Comparison of ENCODE assay signal across 23 mouse cellular contexts in genomic region chr4:153767713-153768112, GRCm38 (mm10).
A peak's percentile ranks its signal among the peaks of the same experiment; 100 is the strongest.
DNase-seq lines count a peak whose midpoint lies in the region; ATAC-seq and TF ChIP-seq lines count a peak whose summit lies in the region.
"Had no signal": no experiment of that assay in that cellular context is flagged by ENCODE, and none has a peak within 500 bp of the region (broad histone marks: within the 10 kb centered on the region; RNA-seq: fewer than 3 reads in every experiment).

No protein-coding gene starts in this region.

- no peaks in the 10 kb centered on the region for H3K36me3 ChIP-seq in heart, embryonic 11.5 days (ENCODE audit: control insufficient read depth, insufficient read depth, low read length)
- H3K36me3 ChIP-seq: embryonic facial prominence, embryonic 12.5 days; embryonic facial prominence, embryonic 15.5 days; heart, embryonic 13.5 days; hindbrain, embryonic 10.5 days; hindbrain, embryonic 13.5 days; intestine, embryonic 15.5 days had no signal

- H3K9ac ChIP-seq in heart, embryonic 11.5 days (ENCODE audit: low read depth, low read length), result no peak overlapping the region
- H3K9ac ChIP-seq: embryonic facial prominence, embryonic 12.5 days; embryonic facial prominence, embryonic 15.5 days; forebrain, postnatal 0 days; heart, embryonic 13.5 days; hindbrain, embryonic 13.5 days; intestine, embryonic 15.5 days had no signal

- H3K4me1 ChIP-seq in heart, embryonic 11.5 days (ENCODE audit: control insufficient read depth, insufficient read depth, low read length), result 0 out of 2 replicates have a peak, but pooled peaks cover 4% of the 10 kb centered on the region
- H3K4me1 ChIP-seq in brown adipose tissue, adult 24 weeks (ENCODE audit: control insufficient read depth, insufficient read depth, insufficient read length, low read length), result no peaks in the 10 kb centered on the region
- peaks cover 4% of the 10 kb centered on the region for H3K4me1 ChIP-seq in cortical plate, adult 2 months (ENCODE audit: control insufficient read depth, insufficient read depth, low read length)
- H3K4me1 ChIP-seq: embryonic facial prominence, embryonic 12.5 days; embryonic facial prominence, embryonic 15.5 days; intestine, embryonic 15.5 days had no signal

- peak overlapping the region; percentile 16; the same call in 1 of the 2 replicates for H3K27ac ChIP-seq in heart, embryonic 11.5 days (ENCODE audit: low read depth, low read length)
- H3K27ac ChIP-seq in layer of hippocampus, adult 2 months, result peak overlapping the region; percentile 28; the same call in 1 of the 2 replicates
- H3K27ac ChIP-seq in brown adipose tissue, adult 24 weeks (replicated peaks; ENCODE audit: low read depth, low read length), result peak overlapping the region; percentile 75
- H3K27ac ChIP-seq in cortical plate, adult 2 months (ENCODE audit: insufficient read depth, low read length), result 0 out of 2 replicates have a peak overlapping the region, but pooled peaks have one; percentile 78
- H3K27ac ChIP-seq: embryonic facial prominence, embryonic 12.5 days; embryonic facial prominence, embryonic 15.5 days; heart, embryonic 13.5 days; hindbrain, embryonic 10.5 days; hindbrain, embryonic 13.5 days; intestine, embryonic 15.5 days had no signal

- no peak for TF ChIP-seq CTCF in layer of hippocampus, adult 2 months (conservative IDR thresholded peaks at IDR 0.05)
- TF ChIP-seq CTCF in cortical plate, adult 2 months (IDR thresholded peaks at IDR 0.05; ENCODE audit: extremely low read depth, insufficient read depth, low read length), result no peak

- H3K27me3 ChIP-seq in heart, embryonic 11.5 days (ENCODE audit: control insufficient read depth, insufficient read depth, low read length), result no peaks in the 10 kb centered on the region
- H3K27me3 ChIP-seq: embryonic facial prominence, embryonic 12.5 days; embryonic facial prominence, embryonic 15.5 days; heart, embryonic 13.5 days; hindbrain, embryonic 13.5 days; intestine, embryonic 15.5 days had no signal

- no peak for TF ChIP-seq POLR2A in cortical plate, adult 2 months (IDR thresholded peaks at IDR 0.05; ENCODE audit: extremely low read depth, insufficient read depth, low read length)

- intact Hi-C loops in heart, postnatal 14 days (cut with DNase I), result no loop called here

- no peak overlapping the region for H3K4me2 ChIP-seq in heart, embryonic 11.5 days
- H3K4me2 ChIP-seq: embryonic facial prominence, embryonic 12.5 days; embryonic facial prominence, embryonic 15.5 days; heart, embryonic 13.5 days; hindbrain, embryonic 13.5 days; intestine, embryonic 15.5 days had no signal

- DNase-seq in heart, postnatal 14 days, result no peak
- no peak for DNase-seq in layer of hippocampus, adult 2 months (ENCODE audit: low spot score in 2 of 2)
- no peak for DNase-seq in layer of hippocampus, adult 9-10 months (ENCODE audit: low spot score)
- DNase-seq: adrenal gland, adult 2 months; adrenal gland, postnatal 14 days; cerebellum, adult 18-20 months; cerebellum, adult 9-10 months; cerebellum, postnatal 14 days; forebrain, postnatal 0 days; gastrocnemius, postnatal 36 days; kidney, adult 18-20 months had no signal

- 81% methylated on average over 9 of the region's 9 CpGs for WGBS in heart, embryonic 11.5 days (ENCODE audit: insufficient replicate concordance)

- H3K9me3 ChIP-seq in heart, embryonic 11.5 days (replicated peaks; ENCODE audit: control insufficient read depth, low read length), result no peaks in the 10 kb centered on the region
- H3K9me3 ChIP-seq: embryonic facial prominence, embryonic 12.5 days; embryonic facial prominence, embryonic 15.5 days; intestine, embryonic 15.5 days had no signal

- no peak overlapping the region for H3K4me3 ChIP-seq in heart, embryonic 11.5 days (ENCODE audit: low read depth, low read length)
- H3K4me3 ChIP-seq in layer of hippocampus, adult 2 months, result no peak overlapping the region
- H3K4me3 ChIP-seq in brown adipose tissue, adult 24 weeks (ENCODE audit: insufficient read depth, low read depth, low read length), result no peak overlapping the region
- H3K4me3 ChIP-seq in cortical plate, adult 2 months (ENCODE audit: insufficient read depth, low read length), result no peak overlapping the region
- H3K4me3 ChIP-seq: embryonic facial prominence, embryonic 12.5 days; embryonic facial prominence, embryonic 15.5 days; heart, embryonic 13.5 days; hindbrain, embryonic 10.5 days; hindbrain, embryonic 13.5 days; intestine, embryonic 15.5 days had no signal

- ATAC-seq in heart, embryonic 11.5 days (replicated peaks; ENCODE audit: insufficient number of reproducible peaks, low FRiP score, low TSS enrichment), result no peak
- ATAC-seq: CD4-positive, CD25-positive, alpha-beta regulatory T cell, adult 4 months; forebrain, embryonic 14.5 days; forebrain, postnatal 0 days; hindbrain, embryonic 16.5 days; intestine, embryonic 15.5 days had no signal

Comparison
In these comparisons a context has a peak if more than half of its experiments do, and no peak if none do; other contexts are left out.
1. H3K27ac ChIP-seq: peak in every context shown above with its lines; median percentile 78 in cortical plate, adult 2 months; 75 in brown adipose tissue, adult 24 weeks; 28 in layer of hippocampus, adult 2 months; 16 in heart, embryonic 11.5 days.